Mouse (Mus musculus): ENCODE data around the gene Olfr1382. TPM values are rescaled to one million over a fixed set of nuclear protein-coding genes. Genes with fewer than 3 reads are reported as not detected.
"Not testable (repeated sequence)": the region's sequence is repeated elsewhere in the genome, so short reads cannot be mapped to it uniquely, and the experiment has no call there.

Olfr1382 gene
- polyA plus RNA-seq (2015; fragmentation: Nextera tagmentation; extraction: Ambion mirVana), result not detected in 2 replicates

DNA sequence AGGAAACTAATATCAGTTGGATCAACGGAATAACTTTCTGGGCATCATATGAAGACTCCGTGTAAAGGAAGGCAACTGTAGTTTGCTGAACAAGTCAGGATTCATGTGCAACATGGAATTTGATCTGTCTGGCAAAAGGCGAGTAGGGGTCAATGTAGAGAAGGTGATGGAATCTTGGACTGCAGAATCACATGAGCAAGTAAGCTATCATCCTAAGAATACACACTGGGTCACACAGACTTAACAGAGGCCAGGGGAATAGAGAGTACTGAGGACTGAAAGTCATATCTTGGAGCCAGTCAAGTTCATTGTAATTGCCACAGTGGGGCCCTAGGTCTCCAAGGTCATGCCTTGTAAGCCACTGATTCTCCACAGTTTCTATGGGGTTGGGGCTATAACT is at the start of gene Olfr1382:
Gene Olfr1382 (plus strand): TSS at position 301 of the 400 bp plus-strand sequence.
- H3K9ac ChIP-seq, result no peak within 1 kb of the TSS
- 63% methylated on average over 3 of the region's 3 CpGs for WGBS (ENCODE audit: insufficient replicate concordance)
- no peaks in the 10 kb centered on the region for H3K9me3 ChIP-seq (replicated peaks)
- no peaks in the 10 kb centered on the region for H3K36me3 ChIP-seq
- H3K4me2 ChIP-seq, result no peak within 1 kb of the TSS
- H3K4me3 ChIP-seq (replicated peaks), result no peak within 1 kb of the TSS
- DNase-seq (no peak), ATAC-seq (ENCODE audit: low read depth) (no peak)
- H3K4me1 ChIP-seq (replicated peaks), result no peaks in the 10 kb centered on the region
- H3K27ac ChIP-seq, result no peak within 1 kb of the TSS
- H3K27me3 ChIP-seq, result no peaks in the 10 kb centered on the region

GRCm38 (mm10) chr11:49485973-49486372 is 42.1 kb upstream of the Olfr1382 start:
- Histone ChIP-seq H3K27ac (no peak overlapping the region), H3K4me3 (replicated peaks) (no peak overlapping the region), H3K9me3 (replicated peaks) (no peaks in the 10 kb centered on the region), H3K4me2 (no peak overlapping the region), H3K36me3 (no peaks in the 10 kb centered on the region), H3K9ac (no peak overlapping the region), H3K4me1 (replicated peaks) (no peaks in the 10 kb centered on the region), H3K27me3 (no peaks in the 10 kb centered on the region)
- DNase-seq (no peak), ATAC-seq (ENCODE audit: low read depth) (no peak)
- WGBS (ENCODE audit: insufficient replicate concordance), result 41% methylated on average over 4 of the region's 4 CpGs

DNA sequence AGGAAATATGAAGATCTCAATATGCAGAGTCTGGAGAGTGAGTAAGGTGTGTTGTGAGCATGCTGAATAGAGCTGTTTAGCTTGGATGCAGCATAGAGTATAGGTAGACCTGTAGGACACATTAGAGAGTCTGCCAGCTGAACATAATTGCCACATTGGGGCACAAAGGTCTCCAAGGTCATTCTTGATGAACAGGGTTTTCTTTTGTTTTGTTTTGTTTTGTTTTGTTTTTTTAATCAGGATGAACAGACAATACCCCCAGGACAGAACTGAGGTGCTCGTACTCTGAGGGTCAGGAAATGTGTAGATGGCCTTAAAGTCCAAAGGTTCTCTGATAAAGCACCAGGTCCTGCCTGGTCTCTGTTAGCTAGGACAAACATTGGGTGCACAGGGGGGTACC is 39.3 kb upstream of the Olfr1382 start, which contains the start of gene Olfr1385:
Gene Olfr1385 (plus strand): TSS at position 301 of the 400 bp plus-strand sequence.
- H3K4me2 ChIP-seq; H3K27ac ChIP-seq; H3K36me3 ChIP-seq; H3K27me3 ChIP-seq; H3K9ac ChIP-seq; H3K9me3 ChIP-seq (replicated peaks); H3K4me3 ChIP-seq (replicated peaks); DNase-seq; ATAC-seq (ENCODE audit: low read depth); H3K4me1 ChIP-seq (replicated peaks): not testable (repeated sequence)
- WGBS (ENCODE audit: insufficient replicate concordance), result 44% methylated on average over 1 of the region's 1 CpGs

DNA sequence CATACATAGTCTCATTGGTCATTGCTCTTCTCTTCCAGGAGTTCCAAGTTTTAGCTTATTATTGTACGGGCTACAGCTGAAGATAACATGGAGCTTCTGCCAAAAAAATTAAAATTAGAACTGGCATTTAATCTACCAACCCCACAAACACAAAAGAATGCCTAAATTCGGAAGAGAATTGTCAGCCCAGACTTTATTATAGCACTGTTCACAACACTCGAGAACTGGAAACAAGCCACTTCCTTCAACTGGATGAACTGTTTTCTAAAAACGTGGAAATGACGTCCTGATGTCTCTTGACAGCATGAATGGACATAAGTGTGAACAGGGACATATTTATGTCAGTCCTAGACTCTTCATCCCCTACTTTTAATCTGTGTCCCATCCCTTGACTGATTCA is 10.0 kb upstream of the Olfr1382 start:
- H3K4me1 ChIP-seq (replicated peaks), result no peaks in the 10 kb centered on the region
- H3K27ac ChIP-seq, result no peak overlapping the region
- DNase-seq, result no peak
- H3K4me3 ChIP-seq (replicated peaks), result no peak overlapping the region
- H3K36me3 ChIP-seq, result no peaks in the 10 kb centered on the region
- no peak overlapping the region for H3K9ac ChIP-seq
- H3K4me2 ChIP-seq, result no peak overlapping the region
- WGBS (ENCODE audit: insufficient replicate concordance), result 41% methylated on average over 5 of the region's 5 CpGs
- ATAC-seq (ENCODE audit: low read depth), result no peak
- H3K9me3 ChIP-seq (replicated peaks), result no peaks in the 10 kb centered on the region
- H3K27me3 ChIP-seq, result no peaks in the 10 kb centered on the region

DNA sequence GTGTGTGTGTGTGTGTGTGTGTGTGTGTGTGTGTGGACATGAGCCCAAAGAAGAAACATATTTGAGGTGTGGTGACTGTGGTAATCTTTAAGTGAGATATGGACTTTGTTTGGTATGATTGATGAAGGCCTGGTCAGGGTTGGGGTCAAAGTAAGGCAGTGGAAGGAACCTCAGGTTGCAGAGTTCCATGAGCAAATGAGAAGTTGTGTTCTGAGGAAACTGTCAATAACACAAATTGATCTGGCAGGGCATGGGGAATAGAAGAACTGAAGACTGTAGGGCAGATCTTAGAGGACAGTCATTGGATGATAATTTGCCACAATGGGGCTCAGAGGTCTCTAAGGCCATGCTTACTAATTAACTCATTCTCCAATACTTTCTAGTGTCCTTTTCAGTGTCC is 8.7 kb upstream of the Olfr1382 start, which contains the start of gene Olfr1383:
Gene Olfr1383 (plus strand): TSS at position 301 of the 400 bp plus-strand sequence.
- ATAC-seq (ENCODE audit: low read depth) (no peak), DNase-seq (no peak)
- no peaks in the 10 kb centered on the region for H3K27me3 ChIP-seq
- H3K4me2 ChIP-seq, result no peak within 1 kb of the TSS
- no peak within 1 kb of the TSS for H3K27ac ChIP-seq
- no peaks in the 10 kb centered on the region for H3K4me1 ChIP-seq (replicated peaks)
- no peaks in the 10 kb centered on the region for H3K9me3 ChIP-seq (replicated peaks)
- no peaks in the 10 kb centered on the region for H3K36me3 ChIP-seq
- H3K4me3 ChIP-seq (replicated peaks), result no peak within 1 kb of the TSS
- no peak within 1 kb of the TSS for H3K9ac ChIP-seq

GRCm38 (mm10) chr11:49532761-49533160 is 4.7 kb downstream of the Olfr1382 start:
- no peak for DNase-seq
- Histone ChIP-seq H3K4me3 (replicated peaks) (no peak overlapping the region), H3K4me2 (no peak overlapping the region), H3K27me3 (no peaks in the 10 kb centered on the region), H3K9ac (no peak overlapping the region), H3K4me1 (replicated peaks) (no peaks in the 10 kb centered on the region), H3K9me3 (replicated peaks) (no peaks in the 10 kb centered on the region), H3K27ac (no peak overlapping the region), H3K36me3 (no peaks in the 10 kb centered on the region)
- no peak for ATAC-seq (ENCODE audit: low read depth)

- H3K4me3 ChIP-seq (replicated peaks); H3K27ac ChIP-seq; H3K9me3 ChIP-seq (replicated peaks); H3K4me1 ChIP-seq (replicated peaks); DNase-seq; H3K36me3 ChIP-seq; ATAC-seq (ENCODE audit: low read depth); H3K4me2 ChIP-seq; H3K9ac ChIP-seq; H3K27me3 ChIP-seq: not testable (repeated sequence)
- WGBS (ENCODE audit: insufficient replicate concordance), result 69% methylated on average over 2 of the region's 2 CpGs
Observed at GRCm38 (mm10) chr11:49536631-49537030, 8.6 kb downstream of the Olfr1382 start.

- H3K9ac ChIP-seq; DNase-seq; H3K4me1 ChIP-seq (replicated peaks); H3K4me3 ChIP-seq (replicated peaks); ATAC-seq (ENCODE audit: low read depth); H3K4me2 ChIP-seq; H3K27ac ChIP-seq; H3K36me3 ChIP-seq; H3K9me3 ChIP-seq (replicated peaks); H3K27me3 ChIP-seq: not testable (repeated sequence)
- WGBS (ENCODE audit: insufficient replicate concordance), result 63% methylated on average over 3 of the region's 3 CpGs
Observed at GRCm38 (mm10) chr11:49543149-49543548, 15.1 kb downstream of the Olfr1382 start, which contains the start of gene Olfr1381. Olfr1381 (plus strand) TSS chr11:49543449.

DNA sequence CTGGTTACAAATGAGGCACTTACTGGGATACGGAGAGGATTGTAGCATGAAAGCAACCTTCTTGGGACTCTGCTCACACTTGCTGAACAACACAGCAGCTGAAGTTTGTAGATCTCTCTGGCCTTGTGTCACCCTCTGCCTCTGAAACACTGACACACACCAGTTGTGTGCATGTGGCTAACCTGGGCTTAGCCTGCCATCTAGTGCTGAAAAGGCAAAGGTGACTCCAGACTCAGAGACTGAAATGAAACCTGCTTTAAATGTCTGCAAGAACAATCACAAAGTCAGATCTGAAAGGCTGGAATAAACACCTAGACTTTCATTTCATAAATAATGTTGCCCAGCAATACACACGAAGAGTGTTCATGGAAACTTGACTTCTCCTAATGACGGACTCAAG is 26.0 kb downstream of the Olfr1382 start:
- not testable (repeated sequence) for H3K4me1 ChIP-seq (replicated peaks); ATAC-seq (ENCODE audit: low read depth); DNase-seq; H3K9me3 ChIP-seq (replicated peaks); H3K36me3 ChIP-seq; H3K27ac ChIP-seq; H3K27me3 ChIP-seq; H3K4me3 ChIP-seq (replicated peaks); H3K9ac ChIP-seq; H3K4me2 ChIP-seq
- 55% methylated on average over 3 of the region's 3 CpGs for WGBS (ENCODE audit: insufficient replicate concordance)

DNA sequence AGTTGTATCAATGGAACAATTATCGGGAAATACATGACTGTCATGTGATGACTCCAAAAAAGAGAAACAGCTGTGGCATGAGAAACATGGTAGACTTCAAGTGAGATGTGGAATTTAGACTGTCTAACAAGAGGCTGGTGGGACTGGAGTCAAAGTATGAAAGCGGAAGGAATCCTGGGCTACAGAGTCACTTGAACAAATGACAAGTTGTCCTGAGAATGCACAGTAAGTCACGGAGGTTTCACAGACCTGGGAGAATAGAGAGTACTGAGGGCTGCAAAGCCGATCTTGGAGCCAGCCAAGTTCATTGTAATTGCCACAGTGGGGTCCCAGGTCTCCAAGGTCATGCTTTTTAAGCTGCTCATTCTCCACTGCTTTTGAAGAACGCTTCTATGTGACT is 28.5 kb downstream of the Olfr1382 start, which contains the start of gene Olfr1380:
Gene Olfr1380 (plus strand): TSS at position 301 of the 400 bp plus-strand sequence.
- ATAC-seq (ENCODE audit: low read depth); H3K4me2 ChIP-seq; H3K4me3 ChIP-seq (replicated peaks); H3K27ac ChIP-seq; H3K4me1 ChIP-seq (replicated peaks); H3K9ac ChIP-seq; DNase-seq; H3K36me3 ChIP-seq; H3K27me3 ChIP-seq; H3K9me3 ChIP-seq (replicated peaks): not testable (repeated sequence)
- WGBS (ENCODE audit: insufficient replicate concordance), result 61% methylated on average over 5 of the region's 5 CpGs

- not testable (repeated sequence) for H3K4me3 ChIP-seq (replicated peaks); H3K9ac ChIP-seq; H3K4me1 ChIP-seq (replicated peaks); H3K36me3 ChIP-seq; H3K9me3 ChIP-seq (replicated peaks); ATAC-seq (ENCODE audit: low read depth); H3K4me2 ChIP-seq; H3K27me3 ChIP-seq; DNase-seq; H3K27ac ChIP-seq
- 24% methylated on average over 2 of the region's 2 CpGs for WGBS (ENCODE audit: insufficient replicate concordance)
Observed at GRCm38 (mm10) chr11:49575054-49575453, 47.0 kb downstream of the Olfr1382 start.

GRCm38 (mm10) chr11:49580452-49580851 is 52.4 kb downstream of the Olfr1382 start:
- H3K9me3 ChIP-seq (replicated peaks); H3K4me1 ChIP-seq (replicated peaks); DNase-seq; H3K27ac ChIP-seq; H3K9ac ChIP-seq; H3K27me3 ChIP-seq; H3K36me3 ChIP-seq; H3K4me2 ChIP-seq; ATAC-seq (ENCODE audit: low read depth); H3K4me3 ChIP-seq (replicated peaks): not testable (repeated sequence)
- WGBS (ENCODE audit: insufficient replicate concordance), result 51% methylated on average over 8 of the region's 8 CpGs

Data from liver, embryonic 13.5 days (tissue).